Mouse (Mus musculus): ENCODE results near the gene Taf9.

Gene Taf9

GRCm38 (mm10) chr13:100651439-100652186, at the start of gene Taf9:
Gene Taf9 (plus strand): TSS chr13:100651579.
- DNase-seq (ENCODE audit: low read depth, low spot score): peak; percentile 23

- no peak for DNase-seq (ENCODE audit: low read depth, low spot score)
Measured at GRCm38 (mm10) chr13:100602239-100602902, 49.0 kb upstream of the Taf9 start.

DNA sequence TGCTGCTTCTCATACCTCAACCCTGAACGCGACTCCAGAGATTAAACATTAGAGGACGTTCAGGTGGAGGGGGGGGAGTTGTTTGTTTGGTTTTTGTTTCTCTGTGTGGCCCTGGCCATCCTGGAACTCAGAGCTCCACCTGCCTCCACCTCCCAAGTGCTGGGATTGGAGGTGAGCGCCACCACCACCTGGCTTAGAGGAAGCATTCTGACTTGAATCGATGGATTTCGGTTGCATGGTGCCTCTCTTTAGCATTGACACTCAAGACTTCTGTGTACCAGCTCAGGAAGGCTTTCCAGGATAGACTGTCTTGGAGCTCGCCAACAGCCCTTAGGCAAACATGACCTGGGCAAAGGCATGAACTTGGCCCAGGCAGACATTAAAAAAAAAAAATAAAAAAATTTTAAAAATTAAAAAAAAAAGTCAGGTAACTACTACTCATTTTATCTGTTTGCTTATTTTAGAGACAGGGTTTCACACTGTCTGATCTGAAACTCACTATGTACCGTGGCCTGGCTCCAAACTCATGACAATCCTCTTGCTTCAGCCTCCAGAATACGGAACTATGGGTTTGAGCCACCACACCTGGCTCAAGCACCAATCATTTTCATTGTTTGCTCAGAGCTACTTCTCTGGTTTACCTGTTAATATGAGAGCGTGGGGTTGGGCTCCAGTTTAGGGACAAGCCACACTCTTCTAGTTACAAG, 48.2 kb upstream of the Taf9 start:
- DNase-seq (ENCODE audit: low read depth, low spot score): no peak

- no peak for DNase-seq (ENCODE audit: low read depth, low spot score)
Measured at GRCm38 (mm10) chr13:100603738-100604095, 47.7 kb upstream of the Taf9 start.

- no peak for DNase-seq (ENCODE audit: low read depth, low spot score)
Measured at GRCm38 (mm10) chr13:100605845-100606244, 45.5 kb upstream of the Taf9 start.

DNA sequence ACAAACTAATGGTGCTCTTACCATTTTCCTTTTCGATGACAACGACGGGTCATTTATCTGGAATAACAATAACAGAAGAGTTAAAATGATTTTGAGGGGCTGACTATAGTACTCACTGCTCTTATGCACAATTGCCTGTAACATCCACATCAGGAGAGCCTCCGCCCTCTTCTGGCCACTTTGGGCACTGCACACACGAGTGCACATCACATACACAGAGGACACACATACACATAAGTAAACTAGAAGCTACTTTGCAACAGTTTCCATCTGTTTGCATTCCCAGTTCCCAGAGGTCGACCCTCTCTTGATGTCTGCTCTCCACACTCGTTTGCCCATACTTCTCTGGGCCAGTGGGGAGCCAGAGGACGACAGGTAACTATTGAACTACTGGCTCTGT, 43.6 kb upstream of the Taf9 start:
- DNase-seq (ENCODE audit: low read depth, low spot score): peak; percentile 40

DNA sequence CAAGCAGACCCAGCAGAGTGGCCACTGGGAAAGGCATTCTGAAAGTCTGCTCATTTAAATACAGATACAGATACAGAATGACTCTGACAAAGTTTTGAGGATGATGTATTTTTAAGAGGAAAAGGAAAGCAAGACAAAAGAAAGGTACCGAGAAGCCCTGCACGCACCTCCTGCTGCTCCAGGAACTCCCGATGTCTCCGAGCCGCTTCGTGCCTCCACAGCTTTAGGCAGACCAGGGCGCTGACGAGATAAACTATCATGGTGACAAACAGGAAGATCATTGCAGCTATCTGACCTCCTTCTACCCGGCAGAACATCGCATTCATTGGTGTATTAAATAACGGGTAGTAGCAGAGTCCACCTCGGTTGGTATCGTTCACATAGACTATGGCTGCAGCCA, 40.1 kb upstream of the Taf9 start:
- no peak for DNase-seq (ENCODE audit: low read depth, low spot score)

GRCm38 (mm10) chr13:100612251-100612650, 39.1 kb upstream of the Taf9 start:
- no peak for DNase-seq (ENCODE audit: low read depth, low spot score)

DNA sequence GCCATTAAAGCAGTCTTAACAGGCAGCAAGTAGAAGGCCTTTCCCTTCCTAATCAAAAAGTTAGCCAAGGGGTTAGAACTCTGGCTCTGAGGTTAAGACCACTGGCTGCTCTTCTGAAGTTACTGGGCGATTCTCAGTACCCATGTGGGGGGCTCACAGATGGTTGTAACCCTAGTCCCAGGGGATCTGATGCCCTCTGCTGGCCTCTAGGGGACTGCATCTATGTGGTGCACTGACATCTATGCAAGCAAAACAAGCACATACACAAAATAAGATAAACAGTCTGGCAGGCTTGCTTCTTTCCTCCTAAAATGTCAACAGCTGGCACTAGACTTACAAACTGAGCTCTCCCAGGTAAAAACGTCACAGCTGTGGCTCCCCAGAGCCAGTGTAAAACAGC, 38.5 kb upstream of the Taf9 start:
- DNase-seq (ENCODE audit: low read depth, low spot score): no peak

- DNase-seq (ENCODE audit: low read depth, low spot score): peak; percentile 67
Measured at GRCm38 (mm10) chr13:100616181-100617087, 34.9 kb upstream of the Taf9 start, which contains the start of gene Marveld2. Gene Marveld2 (minus strand): TSS chr13:100616971.

DNA sequence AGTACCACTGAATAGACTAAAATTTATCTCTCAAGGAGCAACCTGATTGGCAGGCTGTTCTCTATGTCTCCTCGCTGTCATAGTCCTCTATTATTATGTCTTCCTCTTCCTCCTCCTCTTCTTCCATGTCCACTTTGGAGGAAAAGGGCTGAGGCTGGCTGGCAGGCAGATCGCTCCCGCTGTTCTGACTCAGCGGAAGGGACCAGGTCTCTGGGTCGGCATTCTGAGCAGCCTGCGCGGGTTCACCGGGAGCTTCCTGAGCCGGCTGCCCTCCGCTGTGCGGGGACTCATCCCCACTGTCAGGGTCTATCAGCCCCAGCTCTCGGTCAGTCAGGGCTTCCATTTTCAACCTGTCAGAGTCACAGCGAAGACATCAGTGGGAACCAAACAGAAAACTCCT, 33.8 kb upstream of the Taf9 start:
- DNase-seq (ENCODE audit: low read depth, low spot score): no peak

- no peak for DNase-seq (ENCODE audit: low read depth, low spot score)
Measured at GRCm38 (mm10) chr13:100622241-100622640, 29.1 kb upstream of the Taf9 start.

- no peak for DNase-seq (ENCODE audit: low read depth, low spot score)
Measured at GRCm38 (mm10) chr13:100634106-100634691, 17.2 kb upstream of the Taf9 start.

GRCm38 (mm10) chr13:100642471-100643209, 8.7 kb upstream of the Taf9 start:
- no peak for DNase-seq (ENCODE audit: low read depth, low spot score)

GRCm38 (mm10) chr13:100648223-100648622, 3.2 kb upstream of the Taf9 start:
- no peak for DNase-seq (ENCODE audit: low read depth, low spot score)

GRCm38 (mm10) chr13:100650550-100651438, 585 bp upstream of the Taf9 start, which contains the start of the genes Ak6 and Rad17:
Gene Ak6 (plus strand): TSS chr13:100650979.
Gene Rad17 (minus strand): TSS chr13:100651051.
- peak; percentile 97 for DNase-seq (ENCODE audit: low read depth, low spot score)

DNA sequence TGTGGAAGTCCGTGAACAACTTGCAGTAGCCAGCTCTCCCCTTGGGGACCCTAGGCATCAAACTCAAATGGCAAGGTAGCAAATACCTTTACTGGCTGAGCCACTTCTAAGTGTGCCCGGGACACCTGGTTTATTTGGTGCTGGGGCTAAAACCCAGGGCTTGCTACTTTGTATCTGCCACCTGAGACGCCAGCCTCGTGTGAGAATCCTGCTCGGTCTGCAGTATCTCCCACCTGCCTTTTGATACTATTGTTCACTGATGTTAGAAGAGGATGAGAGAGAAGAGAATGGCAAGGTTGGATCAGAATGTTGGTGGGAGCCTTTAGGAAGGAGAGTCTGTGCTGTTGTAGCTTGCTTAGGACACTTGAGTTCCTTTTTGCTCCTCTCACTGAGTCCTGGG, 6.7 kb downstream of the Taf9 start:
- DNase-seq (ENCODE audit: low read depth, low spot score): no peak

- peak; percentile 88 for DNase-seq (ENCODE audit: low read depth, low spot score)
Measured at GRCm38 (mm10) chr13:100659864-100660456, 8.6 kb downstream of the Taf9 start.

All from CD4-positive, CD25-positive, alpha-beta regulatory T cell, adult 2 months (primary cell).